Mouse (Mus musculus) ZHBTc4 (cell line): ENCODE data around the gene Plcb1.

Source experiments
- DNase-seq: peaks from one replicate; pipeline ENCODE4 v3.0.0-alpha.2; 2011; ENCODE audit warnings: low read depth, low spot score

Gene Plcb1

DNA sequence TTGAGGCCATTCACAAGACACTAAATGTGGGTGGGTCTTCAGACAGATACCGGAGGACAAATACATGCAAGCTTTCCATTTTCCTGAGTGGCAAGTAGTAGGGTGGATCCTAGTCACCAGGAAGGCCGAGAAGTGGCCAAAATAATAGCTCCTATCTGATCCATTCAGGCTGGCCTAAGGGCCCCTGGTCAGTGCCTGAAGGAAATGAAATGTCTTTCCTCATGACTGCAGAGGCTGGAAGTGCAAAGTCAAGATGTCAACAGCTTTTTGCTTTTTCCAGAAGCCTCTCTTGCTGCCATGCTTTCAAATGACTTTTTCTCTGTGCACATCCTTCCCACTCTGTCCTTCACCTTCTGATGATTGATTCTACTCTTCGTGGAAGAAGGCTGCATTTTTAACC, 415.0 kb downstream of the Plcb1 start:
- DNase-seq = no peak

DNA sequence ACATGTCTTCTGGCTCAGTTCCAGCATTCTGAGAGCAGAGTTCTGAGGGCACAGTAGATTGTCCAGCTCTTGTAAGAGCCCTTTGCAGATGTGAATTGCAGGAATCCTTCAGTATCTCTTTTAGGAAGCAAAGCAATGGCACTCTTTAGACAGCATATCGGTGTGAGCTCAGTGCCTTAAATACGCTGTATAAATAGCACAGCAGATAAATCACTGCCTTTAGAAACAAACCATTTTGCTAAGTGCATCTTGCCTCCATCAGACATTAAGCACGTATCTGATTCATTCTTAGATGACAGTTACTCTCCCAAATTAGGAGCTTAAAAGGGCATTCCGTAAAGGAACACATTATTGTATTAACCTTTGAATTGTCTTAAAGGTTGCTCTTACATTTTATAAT, 416.5 kb downstream of the Plcb1 start:
- no peak for DNase-seq

DNA sequence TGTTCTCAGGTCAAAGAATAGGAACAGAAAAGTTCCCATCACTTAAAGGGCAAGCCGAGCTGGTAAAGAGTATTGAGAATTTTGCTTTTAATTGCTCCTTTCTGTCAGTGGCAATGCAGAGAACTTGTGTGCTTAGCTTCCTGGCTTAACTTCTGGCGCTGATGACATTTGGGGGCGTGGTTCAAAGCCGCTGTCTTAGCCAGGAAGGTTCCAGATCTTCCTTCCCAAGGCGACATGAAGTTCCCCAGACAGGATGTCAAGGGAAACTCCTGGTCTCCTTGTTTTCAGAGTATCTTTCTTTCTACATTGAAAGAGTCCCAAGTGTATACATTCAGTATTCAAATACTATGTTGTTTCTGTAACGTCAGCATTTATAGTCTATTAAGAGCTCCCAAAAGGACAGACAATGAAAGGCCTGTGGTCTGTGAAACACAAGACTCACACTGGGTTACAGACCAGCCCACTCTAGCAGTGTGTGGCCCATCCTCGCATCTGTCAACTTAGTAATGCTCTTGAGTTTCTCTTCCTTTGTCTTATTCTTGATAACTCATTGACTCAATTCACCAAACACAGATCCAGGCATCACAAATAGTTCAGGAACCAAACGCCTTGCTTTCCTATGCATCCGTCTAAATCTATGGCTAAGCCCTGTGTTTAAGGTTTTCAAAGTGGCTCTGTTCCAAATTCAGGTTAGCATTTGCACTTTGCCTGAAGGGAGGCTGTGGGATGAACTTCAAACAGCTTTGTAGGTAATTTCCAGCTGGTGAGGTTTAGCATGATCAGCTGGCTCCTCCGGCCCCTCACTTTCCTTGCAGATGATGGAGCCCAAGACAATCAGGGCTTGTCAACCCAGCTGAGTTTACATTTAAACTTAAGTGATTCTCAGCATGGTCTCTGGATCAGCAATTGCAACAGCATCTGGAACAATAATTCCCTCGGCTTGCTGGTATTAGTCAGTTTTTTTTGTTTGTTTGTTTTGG, 418.6 kb downstream of the Plcb1 start:
- no peak for DNase-seq

DNA sequence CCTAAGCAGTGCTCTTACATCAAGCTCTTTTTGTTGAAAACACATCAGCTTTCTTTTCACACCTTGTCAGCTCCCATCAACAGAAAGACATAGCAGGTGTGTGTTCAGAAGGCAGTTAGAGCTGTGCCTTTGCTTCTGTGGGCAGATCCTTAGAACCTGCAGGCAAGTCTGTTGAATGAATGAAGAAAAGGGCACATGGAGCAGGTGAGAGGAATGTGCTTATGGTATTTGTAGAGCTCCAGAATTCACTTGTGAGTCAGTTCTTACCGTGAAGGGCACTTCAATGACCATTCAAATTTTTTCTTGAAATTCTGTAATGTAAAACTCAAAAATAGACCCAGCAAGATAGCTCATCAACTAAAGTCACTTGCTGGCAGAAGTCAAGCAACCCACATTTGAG, 423.0 kb downstream of the Plcb1 start:
- no peak for DNase-seq

DNA sequence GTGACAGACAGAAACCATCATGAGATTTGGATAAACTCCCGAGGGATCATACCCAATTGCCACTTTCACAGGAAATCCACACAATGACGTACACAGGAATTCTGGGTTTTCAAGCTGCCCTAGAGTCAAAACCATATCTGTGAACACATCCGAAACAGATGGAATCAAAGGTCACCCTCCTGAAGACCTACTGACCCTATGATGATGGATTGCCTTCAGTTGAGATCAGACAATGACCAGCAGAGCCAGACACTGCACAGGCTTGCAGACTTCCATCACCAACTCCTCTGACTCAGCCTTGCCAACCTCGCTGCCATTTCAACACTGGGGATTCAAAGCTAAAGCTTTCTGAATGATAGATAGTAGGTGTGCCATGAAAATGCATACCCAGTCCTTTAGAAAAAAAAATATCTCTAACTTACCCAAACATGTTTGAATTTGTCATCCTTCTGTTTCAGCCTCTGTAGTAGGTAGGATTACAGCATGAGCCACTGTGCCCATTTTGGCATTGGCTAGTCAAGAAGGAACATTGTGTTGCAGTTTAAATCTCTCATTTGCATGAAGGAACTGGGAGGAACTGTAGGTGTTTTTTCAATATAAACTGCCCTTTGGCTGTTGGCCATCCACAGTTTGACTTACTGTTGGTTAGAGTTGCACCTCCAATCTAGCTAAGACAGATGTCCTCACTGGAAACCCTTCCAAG, 429.0 kb downstream of the Plcb1 start:
- DNase-seq = no peak

DNA sequence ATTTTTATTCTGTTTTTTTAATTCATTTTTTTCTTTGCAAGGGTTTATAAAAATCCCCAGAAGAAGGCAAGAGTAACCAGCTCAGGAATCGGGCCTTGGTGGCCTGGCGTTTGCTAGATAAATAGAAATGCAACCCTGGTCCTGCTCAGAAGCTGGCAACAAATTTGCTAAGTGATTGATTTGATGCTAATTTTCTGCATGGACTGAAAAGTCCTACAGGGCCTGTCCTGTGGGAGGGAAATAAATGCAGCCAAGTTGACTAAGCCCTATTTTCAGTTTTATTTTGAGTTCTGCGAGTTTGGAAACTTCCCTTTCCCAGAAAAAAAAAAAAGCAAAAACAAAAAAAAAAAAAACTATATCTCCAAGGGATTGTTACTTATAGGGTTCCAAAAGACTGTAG, 433.5 kb downstream of the Plcb1 start:
- no peak for DNase-seq

DNA sequence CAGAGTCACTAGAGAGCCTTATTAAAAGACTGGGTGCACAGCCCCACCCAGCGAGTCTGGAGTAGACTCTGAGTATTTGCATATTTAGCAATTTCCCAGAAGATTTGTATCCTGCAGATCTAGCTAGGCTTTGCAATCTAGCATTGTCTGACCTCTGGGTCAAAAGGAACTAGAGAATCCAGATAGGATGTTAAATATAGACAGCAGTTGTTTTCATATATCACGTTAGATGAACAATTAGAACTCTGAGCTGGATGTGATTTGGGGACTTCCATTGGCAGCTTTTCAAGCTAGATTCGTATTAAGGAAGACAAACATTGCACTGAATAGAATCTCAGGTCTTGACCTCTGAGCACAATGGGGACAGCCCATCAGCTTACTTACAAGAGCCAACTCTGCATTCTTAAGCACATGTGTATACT, 439.7 kb downstream of the Plcb1 start:
- DNase-seq = no peak

DNA sequence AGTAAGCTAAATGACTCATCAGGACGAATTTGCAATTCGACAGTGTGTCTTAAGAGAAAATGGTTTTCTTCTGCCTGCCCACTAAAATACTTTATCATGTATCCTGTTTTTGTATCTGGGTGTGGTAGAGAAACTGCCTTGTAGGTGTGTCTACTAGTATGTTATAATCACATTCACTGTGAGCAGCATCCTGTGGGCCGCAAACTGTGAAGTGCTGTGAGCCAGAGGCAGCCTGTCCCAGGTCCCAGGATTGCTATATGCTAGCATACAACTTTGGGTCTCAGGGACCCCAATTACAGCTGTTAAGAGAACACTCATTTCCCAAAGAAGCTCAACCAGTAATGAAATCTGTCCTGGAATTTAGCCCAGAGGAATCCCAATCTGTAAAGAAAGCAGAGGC, 444.4 kb downstream of the Plcb1 start:
- no peak for DNase-seq

DNA sequence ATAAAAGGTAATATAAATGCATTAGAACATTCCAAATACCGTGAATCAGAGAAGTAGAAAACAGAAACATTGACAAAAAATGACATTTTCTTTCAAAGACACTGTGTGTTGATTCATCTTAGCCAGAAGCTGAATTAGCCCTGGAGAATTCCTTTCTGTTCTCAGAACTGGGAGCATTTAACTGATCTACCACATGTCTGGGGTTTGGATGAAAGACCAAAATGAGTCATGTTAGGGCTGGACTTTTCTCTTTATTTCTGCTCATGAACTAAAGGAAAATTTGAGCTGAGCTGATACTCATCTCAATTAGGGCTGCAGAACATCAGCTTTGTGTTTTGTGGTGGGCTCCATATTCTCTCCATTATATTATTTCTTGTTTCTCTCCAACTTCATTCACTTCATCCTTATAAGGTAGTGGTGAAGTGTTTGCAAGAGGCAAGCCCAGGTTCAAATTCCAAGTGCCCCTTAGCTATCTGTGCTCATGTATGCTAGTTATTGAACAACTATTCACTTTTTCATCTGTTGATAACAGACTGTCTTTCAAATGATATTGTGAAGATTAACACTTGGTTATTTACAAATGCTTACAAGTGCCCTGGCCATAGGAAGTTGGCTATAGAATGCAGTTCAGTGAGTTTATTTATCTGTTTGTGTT, 456.9 kb downstream of the Plcb1 start:
- no peak for DNase-seq

DNA sequence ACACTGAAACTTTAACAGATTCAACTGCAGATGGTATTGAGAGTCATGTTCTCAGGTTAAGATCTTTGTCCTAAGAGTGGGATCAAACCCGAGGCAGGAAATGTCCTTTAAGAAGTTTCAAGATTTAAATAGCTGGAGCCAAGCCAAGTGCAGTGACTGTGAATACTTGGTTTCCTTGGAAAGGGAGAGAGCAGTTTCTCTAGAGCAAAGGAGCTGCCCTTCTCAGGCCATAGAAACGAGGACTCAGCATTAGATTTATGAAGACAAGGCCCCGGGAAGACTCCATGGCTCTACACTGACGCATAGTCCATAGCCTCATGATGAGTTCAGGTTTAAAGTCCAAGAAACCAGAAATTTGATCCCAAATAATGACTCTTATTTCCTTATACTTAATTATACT, 457.9 kb downstream of the Plcb1 start:
- no peak for DNase-seq

DNA sequence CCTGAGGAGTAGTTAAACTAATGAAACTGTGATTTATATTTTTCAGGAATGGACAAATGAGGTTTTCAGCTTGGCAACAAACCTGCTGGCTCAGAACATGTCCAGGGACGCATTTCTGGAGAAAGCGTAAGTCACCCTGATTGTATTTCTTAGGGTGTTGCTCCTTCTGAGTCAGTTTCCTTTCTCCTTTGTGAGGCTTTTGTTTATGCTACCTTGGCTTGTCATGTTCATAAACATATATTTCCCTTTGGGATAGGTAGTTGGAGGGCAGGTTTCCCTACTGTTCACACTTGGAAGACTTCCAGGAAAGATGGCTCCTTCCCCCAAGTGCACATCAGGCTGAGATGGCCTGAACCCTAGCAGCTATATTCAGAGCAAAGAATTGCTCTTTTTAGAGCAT, 464.1 kb downstream of the Plcb1 start:
- DNase-seq = no peak

DNA sequence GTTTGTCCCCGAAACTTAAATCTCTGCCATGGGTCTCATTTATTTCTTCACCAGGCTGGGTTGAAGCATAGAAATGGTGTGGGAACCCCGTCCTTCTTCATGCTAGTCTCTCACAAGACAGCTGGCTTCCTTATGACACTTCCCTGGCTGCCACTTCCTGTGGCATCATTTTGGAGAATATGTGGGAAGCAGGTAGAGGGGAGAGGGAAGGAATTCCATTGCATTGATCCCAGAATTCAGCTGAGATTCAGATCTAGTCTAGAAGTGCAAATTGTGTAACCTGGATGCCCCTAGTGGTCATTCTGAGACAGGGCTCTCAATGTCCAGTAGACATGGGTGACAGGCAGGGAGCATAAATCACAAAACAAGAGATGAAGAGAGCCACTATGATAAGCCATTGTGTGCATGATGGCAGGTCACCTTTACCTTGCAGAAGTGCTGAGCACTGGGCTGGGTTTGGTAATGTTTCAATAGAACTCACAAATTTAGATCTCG, 466.0 kb downstream of the Plcb1 start:
- DNase-seq = peak; percentile 13

DNA sequence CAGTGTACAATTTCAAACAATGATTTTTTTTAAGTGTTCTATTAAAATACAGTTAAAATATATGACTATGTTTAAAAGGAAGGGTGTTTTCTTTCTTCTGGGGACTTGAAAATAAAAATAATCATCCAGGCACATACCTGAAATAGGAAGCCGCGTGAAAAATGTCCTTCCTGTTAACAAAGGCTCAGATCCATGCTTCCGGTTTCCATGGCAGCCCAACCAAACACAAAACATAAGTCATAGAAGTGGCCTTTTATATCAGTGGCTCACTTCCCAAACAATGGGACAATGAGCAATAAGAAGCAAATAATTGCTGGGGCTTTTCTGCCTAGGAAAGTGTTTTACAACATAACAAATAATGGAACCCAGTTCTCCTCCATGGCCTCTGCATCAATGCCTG, 473.3 kb downstream of the Plcb1 start:
- DNase-seq = no peak

DNA sequence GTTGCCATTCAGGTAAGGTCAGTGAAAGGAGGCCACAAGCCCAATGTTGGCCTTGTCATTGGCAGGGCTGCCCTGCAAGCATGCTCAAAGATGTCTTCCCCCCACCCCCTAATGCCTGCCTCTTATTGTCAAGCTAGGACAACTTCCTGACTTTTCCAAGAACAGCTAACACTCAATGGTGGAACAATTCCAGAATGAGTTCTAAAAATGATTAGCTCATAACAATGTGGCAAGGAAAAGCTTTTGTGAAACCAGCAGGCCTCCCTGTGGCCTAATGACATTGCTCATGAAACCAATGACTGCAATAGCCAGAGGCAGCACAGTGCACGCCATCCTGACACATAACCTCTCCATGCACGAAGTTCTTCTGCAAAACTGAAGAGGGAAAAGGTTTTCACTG, 478.1 kb downstream of the Plcb1 start:
- no peak for DNase-seq

DNA sequence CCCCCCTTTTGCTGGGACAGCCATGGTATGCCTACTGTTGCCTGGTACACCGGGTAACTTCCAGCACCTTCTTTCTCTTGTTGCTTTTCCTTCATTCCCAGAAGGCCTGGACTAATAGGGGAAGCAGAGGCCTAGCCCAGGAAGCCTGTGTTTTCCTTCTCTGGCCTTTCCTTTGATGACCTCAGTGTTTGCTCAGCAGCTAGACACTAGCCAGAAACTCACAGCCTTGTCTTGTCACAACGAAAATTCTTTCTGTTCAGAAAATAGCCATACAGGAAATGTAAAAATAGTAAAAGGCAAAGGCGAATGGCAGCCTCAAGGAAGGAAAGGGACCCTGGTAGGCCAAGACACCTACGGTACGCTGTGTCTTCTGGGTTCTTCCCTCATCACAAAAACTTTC, 489.1 kb downstream of the Plcb1 start:
- no peak for DNase-seq

DNA sequence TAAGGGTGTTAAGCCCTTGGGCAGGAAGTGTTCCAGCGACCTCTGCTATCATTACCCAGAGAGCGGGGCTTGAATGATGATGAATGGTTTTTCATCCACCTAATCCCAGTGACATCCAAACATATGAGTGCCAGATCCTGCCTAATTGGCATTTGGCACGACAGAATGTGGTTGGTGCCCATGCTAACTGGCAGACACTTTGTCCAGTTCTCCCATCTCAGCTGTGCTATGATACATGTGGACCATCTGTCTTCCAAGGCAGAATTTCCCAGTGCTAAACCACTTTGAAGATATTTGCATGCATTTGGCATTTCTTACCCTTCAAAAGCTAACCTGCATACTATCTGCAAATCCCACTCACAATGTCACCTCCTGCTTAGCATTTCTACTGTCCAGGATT, 492.6 kb downstream of the Plcb1 start:
- DNase-seq = no peak

DNA sequence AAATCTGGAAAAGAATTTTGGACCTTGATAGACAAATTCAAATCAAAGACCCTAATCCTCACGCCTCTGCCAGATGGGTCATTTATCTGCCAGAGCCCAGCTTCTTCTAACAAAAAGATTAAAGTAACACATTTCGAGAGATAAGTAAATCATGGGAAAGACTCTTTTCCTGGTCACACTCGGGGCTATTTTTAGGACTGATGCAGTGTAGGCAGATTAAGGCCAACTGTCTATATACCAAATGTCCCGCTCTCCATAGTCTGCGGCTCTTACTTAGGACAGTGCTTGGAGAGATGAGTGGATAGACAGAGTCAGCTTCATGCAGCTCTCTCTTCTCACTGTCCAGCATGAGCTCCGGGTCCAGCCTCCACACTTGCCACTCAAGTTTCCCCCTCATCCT, 493.2 kb downstream of the Plcb1 start:
- no peak for DNase-seq

DNA sequence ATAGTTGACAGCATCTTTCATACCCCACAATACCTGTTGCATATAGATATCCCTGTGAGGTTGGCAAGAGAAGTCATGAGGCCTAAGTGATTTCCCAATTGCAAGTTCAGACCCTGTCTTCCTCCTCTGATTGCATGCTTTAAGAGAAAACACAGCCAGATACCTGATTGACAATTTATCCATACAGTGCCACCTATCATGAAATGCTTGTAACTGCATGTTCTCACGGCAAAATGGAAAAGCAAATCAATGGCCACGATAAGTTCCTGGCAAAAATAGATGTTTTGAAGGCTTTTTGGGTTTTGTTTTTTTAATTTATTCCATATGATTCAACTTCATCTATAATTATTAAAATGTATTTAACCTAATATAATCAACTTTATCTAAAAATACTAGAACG, 497.9 kb downstream of the Plcb1 start:
- DNase-seq = peak; percentile 7

DNA sequence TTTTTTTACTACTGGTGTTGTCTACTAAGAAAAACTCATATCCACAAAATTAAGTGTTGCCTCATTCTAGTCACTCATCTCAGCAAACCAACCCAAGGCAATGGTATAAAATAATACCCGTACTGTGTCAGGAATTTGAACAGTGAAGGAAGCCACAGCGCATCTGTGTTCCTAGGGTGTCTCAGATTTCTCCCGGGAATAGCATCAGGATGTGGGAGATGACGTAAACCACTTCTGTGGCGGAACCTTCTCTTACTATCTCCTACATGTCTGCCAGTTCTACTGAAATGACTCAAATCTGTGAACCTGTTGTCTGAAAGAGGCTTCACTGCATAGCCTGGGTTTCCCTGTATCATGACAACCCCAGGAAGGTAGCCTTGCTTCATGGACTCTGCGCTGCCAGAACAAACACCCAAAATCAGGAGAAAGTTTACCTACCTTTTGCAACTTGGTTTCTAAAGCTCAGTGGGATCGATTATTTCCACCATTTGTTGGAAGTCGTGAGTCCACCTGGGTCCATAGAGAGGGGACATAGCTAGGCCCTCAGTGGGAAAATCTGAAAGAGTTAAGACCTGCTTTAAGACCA, 510.4 kb downstream of the Plcb1 start:
- no peak for DNase-seq

DNA sequence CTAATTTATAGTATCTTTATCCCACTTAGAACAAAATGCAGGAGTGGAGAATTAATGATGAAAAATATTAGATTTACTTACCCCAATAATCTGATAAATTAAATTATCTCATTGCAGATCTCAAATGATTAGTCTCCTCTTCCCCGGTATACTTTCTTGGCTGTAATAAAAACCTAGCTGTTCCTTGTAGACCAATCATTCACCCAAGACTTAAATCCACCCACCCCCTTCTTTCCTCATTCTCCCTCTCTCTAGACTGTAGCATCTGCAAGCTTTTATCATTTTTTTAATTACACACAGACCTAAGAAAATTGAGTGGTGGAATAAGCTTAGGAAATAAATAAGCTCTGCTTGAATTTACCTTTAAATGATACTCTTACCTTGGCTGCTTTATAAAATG, 514.6 kb downstream of the Plcb1 start:
- no peak for DNase-seq

DNA sequence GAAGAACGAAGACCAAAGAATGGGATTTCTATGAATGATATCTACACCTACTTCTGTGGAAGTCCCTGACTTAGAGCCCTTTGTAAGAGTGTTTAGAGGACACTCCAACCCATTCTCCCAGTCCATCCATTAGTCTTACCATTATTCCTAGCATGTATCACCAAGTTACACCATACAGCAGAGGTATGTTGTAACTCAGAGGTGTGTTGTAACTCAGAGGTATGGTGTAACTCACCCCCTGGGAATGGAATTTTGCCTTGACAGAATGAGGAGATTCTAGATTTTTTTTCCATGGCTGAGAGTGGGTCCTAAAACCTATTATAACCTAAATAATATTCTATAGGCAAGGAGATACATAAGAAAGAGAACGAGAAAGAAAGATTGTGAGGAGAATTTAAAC, 516.6 kb downstream of the Plcb1 start:
- no peak for DNase-seq

DNA sequence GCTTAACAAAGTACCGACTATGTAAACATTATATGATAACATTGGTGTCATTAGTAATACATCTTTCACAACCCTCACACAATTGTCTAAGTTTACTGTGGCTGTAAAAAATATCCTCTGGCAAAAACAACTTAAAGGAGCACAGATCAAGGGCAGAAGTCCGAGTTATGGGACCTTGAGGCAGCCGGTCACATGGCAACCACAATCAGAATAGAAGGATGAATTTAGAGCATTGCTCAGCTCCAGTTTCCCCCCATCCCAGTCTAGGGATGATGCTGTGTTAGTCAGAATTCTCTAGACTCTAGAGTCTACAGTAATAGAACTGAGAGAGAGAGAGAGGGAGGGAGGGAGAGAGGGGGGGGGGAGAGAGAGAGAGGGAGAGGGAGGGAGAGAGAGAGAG, 519.3 kb downstream of the Plcb1 start:
- no peak for DNase-seq
